Mouse (Mus musculus) kidney, adult 2 months (tissue): ENCODE measurements at regions not wholly inside any gene's neighbourhood (a gene's known extent, or its start where the extent isn't known, plus 50 kb on each side); places are given as distances from the start of the nearest gene placed in this dataset.

Experiments used
- CTCF ChIP-seq: fragments of 200-500 bp; conservative IDR thresholded peaks from 2 replicates; pipeline ENCODE4 v1.5.1; 2011; ENCODE audit warnings: low read depth, mild to moderate bottlenecking, control low read depth, low read length, moderate library complexity, mixed read lengths; ENCODE audit not compliant: insufficient read depth, insufficient read length
- POLR2A ChIP-seq: fragments of 200-500 bp; IDR thresholded peaks from one replicate; pipeline ENCODE4 v1.6.1; 2011; ENCODE audit warnings: low read depth, low read length, control low read depth

- no peak for TF ChIP-seq CTCF
- no peak for TF ChIP-seq POLR2A
Observed at GRCm38 (mm10) chr15:87370761-87371160, 173.3 kb upstream of the Fam19a5 start.
